Mouse (Mus musculus) heart, adult 2 months (tissue): ENCODE measurements at regions not wholly inside any gene's neighbourhood (a gene's known extent, or its start where the extent isn't known, plus 50 kb on each side); places are given as distances from the start of the nearest gene placed in this dataset.

Experiments
- DNase-seq, 2 experiments: peaks; one replicate each; pipeline ENCODE4 v3.0.0; 2021
- H3K27ac ChIP-seq: fragments of 200-600 bp; 2 replicates; pipeline ENCODE4 v1.8.1; 2022
- H3K27me3 ChIP-seq: fragments of 200-500 bp; 2 replicates; pipeline ENCODE4 v1.6.1; 2012; ENCODE audit warnings: mild to moderate bottlenecking, low read length, inconsistent platforms, mixed read lengths; ENCODE audit not compliant: control insufficient read depth, insufficient read depth
- H3K36me3 ChIP-seq: fragments of 200-500 bp; 2 replicates; pipeline ENCODE4 v1.6.1; 2012; ENCODE audit warnings: low read length, inconsistent platforms; ENCODE audit not compliant: control insufficient read depth, insufficient read depth
- H3K4me1 ChIP-seq: fragments of 200-500 bp; 2 replicates; pipeline ENCODE4 v1.6.1; 2011; ENCODE audit warnings: low read length; ENCODE audit not compliant: control insufficient read depth, insufficient read depth
- H3K4me3 ChIP-seq: fragments of 200-600 bp; 2 replicates; pipeline ENCODE4 v1.8.1; 2022
- H3K79me2 ChIP-seq: fragments of 200-500 bp; replicated peaks from 2 replicates; pipeline ENCODE4 v1.6.1; 2012; ENCODE audit warnings: mild to moderate bottlenecking, inconsistent platforms, low read length, moderate library complexity, mixed read lengths; ENCODE audit not compliant: control insufficient read depth, insufficient read depth
- H3K9ac ChIP-seq: fragments of 200-500 bp; 2 replicates; pipeline ENCODE4 v1.6.1; 2012; ENCODE audit warnings: low read depth, mild to moderate bottlenecking, control low read depth, inconsistent platforms, low read length, mixed read lengths
- CTCF ChIP-seq: fragments of 200-600 bp; IDR thresholded peaks from 2 replicates; pipeline ENCODE4 v1.8.1; 2022; ENCODE audit warnings: antibody characterized with exemption, mild to moderate bottlenecking, moderate library complexity
- EP300 ChIP-seq: fragments of 200-500 bp; IDR thresholded peaks from 2 replicates; pipeline ENCODE4 v1.6.1; 2011; ENCODE audit warnings: low read depth, low read length, control low read depth; ENCODE audit not compliant: insufficient read depth
- POLR2A ChIP-seq: fragments of 200-500 bp; IDR thresholded peaks from 2 replicates; pipeline ENCODE4 v1.6.1; 2011; ENCODE audit warnings: mild to moderate bottlenecking, low read depth, low read length, control low read depth; ENCODE audit not compliant: insufficient read depth
- WGBS: fragments of 180-500 bp; shearing (Covaris S2); methylation state at CpG from one replicate; pipeline ENCODE4 v1.1.7; 2018; 5-methylcytosine and 5-hydroxymethylcytosine counted together
- intact Hi-C: fragments of 180-260 bp; cut with DNase I; formaldehyde crosslinking; loops from one replicate; pipeline ENCODE4 v1.15.1; 2025

- Histone ChIP-seq H3K4me3 (no peak overlapping the region), H3K27me3 (no peaks in the 10 kb centered on the region), H3K27ac (no peak overlapping the region), H3K79me2 (no peaks in the 10 kb centered on the region), H3K4me1 (no peaks in the 10 kb centered on the region), H3K9ac (no peak overlapping the region), H3K36me3 (no peaks in the 10 kb centered on the region)
- TF ChIP-seq POLR2A (no peak), EP300 (no peak), CTCF (no peak)
- 80% methylated on average over 4 of the region's 4 CpGs for WGBS
- intact Hi-C loops = no loop called here
- no peak for DNase-seq
Measured at GRCm38 (mm10) chr16:80893761-80894160, 306.7 kb upstream of the Ncam2 start.

- intact Hi-C loops = no loop called here
- no peak overlapping the region for H3K9ac ChIP-seq
- H3K27me3 ChIP-seq = no peaks in the 10 kb centered on the region
- H3K4me1 ChIP-seq = no peaks in the 10 kb centered on the region
- no peaks in the 10 kb centered on the region for H3K36me3 ChIP-seq
- no peaks in the 10 kb centered on the region for H3K79me2 ChIP-seq
- no peak overlapping the region for H3K27ac ChIP-seq
- WGBS = 53% methylated on average over 1 of the region's 1 CpGs
- TF ChIP-seq CTCF (no peak), EP300 (no peak), POLR2A (no peak)
- DNase-seq = no peak
- H3K4me3 ChIP-seq = no peak overlapping the region
Measured at GRCm38 (mm10) chr16:80920711-80921279, 279.7 kb upstream of the Ncam2 start.

- intact Hi-C loops = no loop called here
- Histone ChIP-seq H3K27me3 (no peaks in the 10 kb centered on the region), H3K79me2 (no peaks in the 10 kb centered on the region), H3K27ac (no peak overlapping the region), H3K36me3 (no peaks in the 10 kb centered on the region), H3K4me1 (no peaks in the 10 kb centered on the region), H3K9ac (no peak overlapping the region), H3K4me3 (no peak overlapping the region)
- no peak for DNase-seq
- WGBS = 66% methylated on average over 3 of the region's 3 CpGs
- TF ChIP-seq POLR2A = no peak
- no peak for TF ChIP-seq CTCF
- TF ChIP-seq EP300 = no peak
Measured at GRCm38 (mm10) chr16:80931017-80931416, 269.5 kb upstream of the Ncam2 start.

GRCm38 (mm10) chr16:80931477-80931876 is 269.0 kb upstream of the Ncam2 start:
- no peaks in the 10 kb centered on the region for H3K4me1 ChIP-seq
- no peaks in the 10 kb centered on the region for H3K36me3 ChIP-seq
- DNase-seq = no peak
- WGBS = 76% methylated on average over 4 of the region's 4 CpGs
- TF ChIP-seq EP300 (no peak), CTCF (no peak), POLR2A (no peak)
- intact Hi-C loops = no loop called here
- H3K4me3 ChIP-seq = no peak overlapping the region
- no peaks in the 10 kb centered on the region for H3K79me2 ChIP-seq
- no peak overlapping the region for H3K27ac ChIP-seq
- H3K9ac ChIP-seq = no peak overlapping the region
- no peaks in the 10 kb centered on the region for H3K27me3 ChIP-seq

GRCm38 (mm10) chr16:80935741-80936140 is 264.8 kb upstream of the Ncam2 start:
- Histone ChIP-seq H3K27me3 (no peaks in the 10 kb centered on the region), H3K4me1 (no peaks in the 10 kb centered on the region), H3K79me2 (no peaks in the 10 kb centered on the region), H3K4me3 (no peak overlapping the region), H3K36me3 (no peaks in the 10 kb centered on the region), H3K27ac (no peak overlapping the region), H3K9ac (no peak overlapping the region)
- 48% methylated on average over 1 of the region's 1 CpGs for WGBS
- TF ChIP-seq EP300 (no peak), POLR2A (no peak), CTCF (no peak)
- no peak for DNase-seq
- intact Hi-C loops = no loop called here

GRCm38 (mm10) chr16:80962141-80962540 is 238.4 kb upstream of the Ncam2 start:
- intact Hi-C loops = no loop called here
- H3K27ac ChIP-seq = no peak overlapping the region
- WGBS = 39% methylated on average over 2 of the region's 2 CpGs
- H3K27me3 ChIP-seq = no peaks in the 10 kb centered on the region
- no peaks in the 10 kb centered on the region for H3K4me1 ChIP-seq
- no peak overlapping the region for H3K9ac ChIP-seq
- DNase-seq = no peak
- H3K4me3 ChIP-seq = no peak overlapping the region
- no peaks in the 10 kb centered on the region for H3K79me2 ChIP-seq
- TF ChIP-seq EP300 (no peak), POLR2A (no peak), CTCF (no peak)
- H3K36me3 ChIP-seq = no peaks in the 10 kb centered on the region
